8 mouse cellular contexts compared by ENCODE assay signal in genomic region chrX:23364514-23365381, GRCm38 (mm10). TPM values are rescaled to one million over a fixed set of nuclear protein-coding genes. Genes with fewer than 3 reads are reported as not detected.
DNase-seq lines count a peak whose midpoint lies in the region; ATAC-seq and TF ChIP-seq lines count a peak whose summit lies in the region.

Klhl13 (minus strand) TSS chrX:23365082.

- H3K4me2 ChIP-seq in embryonic facial prominence, embryonic 15.5 days (replicated peaks) = peak within 1 kb of the TSS; percentile 43
- H3K4me2 ChIP-seq in limb, embryonic 13.5 days (replicated peaks) = peak within 1 kb of the TSS; percentile 57
- H3K4me2 ChIP-seq in midbrain, embryonic 15.5 days = peak within 1 kb of the TSS; percentile 51

- ATAC-seq in embryonic facial prominence, embryonic 15.5 days (ENCODE audit: insufficient number of reproducible peaks, low FRiP score, low TSS enrichment, low read depth) = peak; percentile 90
- ATAC-seq in limb, embryonic 13.5 days (ENCODE audit: low FRiP score, low read depth) = peak; percentile 93
- peak; percentile 92 for ATAC-seq in midbrain, embryonic 15.5 days (replicated peaks)
- no peak for ATAC-seq in CD4-positive, CD25-positive, alpha-beta regulatory T cell, adult 4 months

- no peak for TF ChIP-seq CTCF in testis, adult 2 months (IDR thresholded peaks at IDR 0.05; ENCODE audit: control insufficient read depth, insufficient read depth, insufficient replicate concordance, low read depth, low read length)

- peak within 1 kb of the TSS; percentile 55 for H3K4me3 ChIP-seq in embryonic facial prominence, embryonic 15.5 days (replicated peaks)
- H3K4me3 ChIP-seq in heart, embryonic 10.5 days = peak within 1 kb of the TSS; percentile 63
- H3K4me3 ChIP-seq in limb, embryonic 13.5 days = peak within 1 kb of the TSS; percentile 57
- peak within 1 kb of the TSS; percentile 65 for H3K4me3 ChIP-seq in midbrain, embryonic 15.5 days
- H3K4me3 ChIP-seq in testis, adult 2 months (ENCODE audit: control insufficient read depth, low read depth, low read length) = peak within 1 kb of the TSS; percentile 75

- TF ChIP-seq POLR2A in testis, adult 2 months (IDR thresholded peaks at IDR 0.05; ENCODE audit: control insufficient read depth, low read depth, low read length) = no peak

- H3K27ac ChIP-seq in embryonic facial prominence, embryonic 15.5 days (replicated peaks) = peak within 1 kb of the TSS; percentile 75
- peak within 1 kb of the TSS; percentile 90 for H3K27ac ChIP-seq in heart, embryonic 10.5 days
- peak within 1 kb of the TSS; percentile 87 for H3K27ac ChIP-seq in limb, embryonic 13.5 days
- peak within 1 kb of the TSS; percentile 77 for H3K27ac ChIP-seq in midbrain, embryonic 15.5 days
- H3K27ac ChIP-seq in testis, adult 2 months (ENCODE audit: control insufficient read depth, insufficient read depth, low read depth, low read length) = no peak within 1 kb of the TSS

- DNase-seq in cerebellum, adult 11 months = peak; percentile 11
- DNase-seq in heart, embryonic 10.5 days (ENCODE audit: low spot score) = peak; percentile 86
- DNase-seq in kidney, adult 9 months = peak; percentile 37

- WGBS in embryonic facial prominence, embryonic 15.5 days = 10% methylated on average over 38 of the region's 45 CpGs
- 11% methylated on average over 45 of the region's 45 CpGs for WGBS in heart, embryonic 10.5 days
- WGBS in limb, embryonic 13.5 days = 10% methylated on average over 40 of the region's 45 CpGs
- WGBS in midbrain, embryonic 15.5 days = 14% methylated on average over 44 of the region's 45 CpGs

- peak within 1 kb of the TSS; percentile 40 for H3K9ac ChIP-seq in embryonic facial prominence, embryonic 15.5 days
- peak within 1 kb of the TSS; percentile 69 for H3K9ac ChIP-seq in limb, embryonic 13.5 days
- H3K9ac ChIP-seq in midbrain, embryonic 15.5 days = peak within 1 kb of the TSS; percentile 58

- H3K27me3 ChIP-seq in embryonic facial prominence, embryonic 15.5 days = no peaks in the 10 kb centered on the region
- no peaks in the 10 kb centered on the region for H3K27me3 ChIP-seq in heart, embryonic 10.5 days (ENCODE audit: insufficient read depth, poor library complexity, severe bottlenecking)
- no peaks in the 10 kb centered on the region for H3K27me3 ChIP-seq in limb, embryonic 13.5 days
- no peaks in the 10 kb centered on the region for H3K27me3 ChIP-seq in midbrain, embryonic 15.5 days (replicated peaks)
- no peaks in the 10 kb centered on the region for H3K27me3 ChIP-seq in testis, adult 2 months (ENCODE audit: control insufficient read depth, insufficient read depth, low read length)

- no peaks in the 10 kb centered on the region for H3K4me1 ChIP-seq in embryonic facial prominence, embryonic 15.5 days
- no peaks in the 10 kb centered on the region for H3K4me1 ChIP-seq in heart, embryonic 10.5 days
- no peaks in the 10 kb centered on the region for H3K4me1 ChIP-seq in limb, embryonic 13.5 days
- H3K4me1 ChIP-seq in midbrain, embryonic 15.5 days = peaks cover 4% of the 10 kb centered on the region; the same call in 1 of the 2 replicates
- H3K4me1 ChIP-seq in testis, adult 2 months (ENCODE audit: control insufficient read depth, insufficient read depth, low read length) = no peaks in the 10 kb centered on the region

- H3K9me3 ChIP-seq in embryonic facial prominence, embryonic 15.5 days (replicated peaks) = no peaks in the 10 kb centered on the region
- no peaks in the 10 kb centered on the region for H3K9me3 ChIP-seq in heart, embryonic 10.5 days
- H3K9me3 ChIP-seq in limb, embryonic 13.5 days = no peaks in the 10 kb centered on the region
- no peaks in the 10 kb centered on the region for H3K9me3 ChIP-seq in midbrain, embryonic 15.5 days

- H3K36me3 ChIP-seq in embryonic facial prominence, embryonic 15.5 days = no peaks in the 10 kb centered on the region
- H3K36me3 ChIP-seq in heart, embryonic 10.5 days = no peaks in the 10 kb centered on the region
- no peaks in the 10 kb centered on the region for H3K36me3 ChIP-seq in limb, embryonic 13.5 days
- no peaks in the 10 kb centered on the region for H3K36me3 ChIP-seq in midbrain, embryonic 15.5 days (replicated peaks)
- H3K36me3 ChIP-seq in testis, adult 2 months (ENCODE audit: control insufficient read depth, insufficient read depth, low read length) = no peaks in the 10 kb centered on the region

RNA-seq across cellular contexts. Expression of gene Klhl13, which starts in this region (rescaled TPM):
- polyA plus RNA-seq in embryonic facial prominence, embryonic 15.5 days (2015; fragmentation: Nextera tagmentation; extraction: Ambion mirVana) = 75.1 and 87.8 TPM in 2 replicates
- 51.6 and 73.8 TPM in 2 replicates for polyA plus RNA-seq in heart, embryonic 10.5 days (2016; fragmentation: Nextera tagmentation; extraction: Ambion mirVana)
- polyA plus RNA-seq in limb, embryonic 13.5 days (2015; fragmentation: Nextera tagmentation; extraction: Ambion mirVana) = 88.9 and 90.1 TPM in 2 replicates
- 169 and 179 TPM in 2 replicates for polyA plus RNA-seq in midbrain, embryonic 15.5 days (2015; fragmentation: Nextera tagmentation; extraction: Ambion mirVana)
- 0.51 and 0.57 TPM in 2 replicates for polyA plus RNA-seq in testis, adult 2 months (2012; rRNA removed)
- not detected for polyA plus RNA-seq in CD4-positive, CD25-positive, alpha-beta regulatory T cell, adult 4 months (2017; shearing (Covaris generic))

Comparison
In these comparisons a context has a peak if more than half of its experiments do, and no peak if none do; other contexts are left out.
1. RNA of gene Klhl13 (polyA plus RNA-seq): 169 to 179 TPM in midbrain, embryonic 15.5 days, 88.9 to 90.1 TPM in limb, embryonic 13.5 days, 75.1 to 87.8 TPM in embryonic facial prominence, embryonic 15.5 days and 51.6 to 73.8 TPM in heart, embryonic 10.5 days; 0.51 to 0.57 TPM in testis, adult 2 months and not detected in CD4-positive, CD25-positive, alpha-beta regulatory T cell, adult 4 months; every median in the first group is over 10 times any median in the second.
2. DNase-seq: peak in every context shown above with its lines; median percentile 86 in heart, embryonic 10.5 days; 37 in kidney, adult 9 months; 11 in cerebellum, adult 11 months.
3. Peak in every context shown above with its lines, with median percentiles within 50 percentile points of each other: H3K4me2 ChIP-seq, H3K4me3 ChIP-seq and H3K9ac ChIP-seq.